Mouse (Mus musculus) testis, adult 2 months (tissue): ENCODE data around the gene Ugt1a10. TPM values are rescaled to one million over a fixed set of nuclear protein-coding genes. Genes with fewer than 3 reads are reported as not detected.

Source experiments
- H3K27ac ChIP-seq: fragments of 200-500 bp; 2 replicates; pipeline ENCODE4 v1.5.1; 2012; ENCODE audit warnings: low read depth, low read length; ENCODE audit not compliant: control insufficient read depth, insufficient read depth
- H3K27me3 ChIP-seq: fragments of 200-500 bp; 2 replicates; pipeline ENCODE4 v1.6.1; 2012; ENCODE audit warnings: mild to moderate bottlenecking, low read length, moderate library complexity; ENCODE audit not compliant: control insufficient read depth, insufficient read depth
- H3K36me3 ChIP-seq: fragments of 200-500 bp; 2 replicates; pipeline ENCODE4 v1.6.1; 2012; ENCODE audit warnings: mild to moderate bottlenecking, low read length; ENCODE audit not compliant: control insufficient read depth, insufficient read depth
- H3K4me1 ChIP-seq: fragments of 200-500 bp; 2 replicates; pipeline ENCODE4 v1.6.1; 2012; ENCODE audit warnings: low read length; ENCODE audit not compliant: control insufficient read depth, insufficient read depth
- H3K4me3 ChIP-seq: fragments of 200-500 bp; 2 replicates; pipeline ENCODE4 v1.5.1; 2012; ENCODE audit warnings: low read depth, mild to moderate bottlenecking, low read length, moderate library complexity, mixed read lengths; ENCODE audit not compliant: control insufficient read depth
- CTCF ChIP-seq: fragments of 200-500 bp; IDR thresholded peaks from 2 replicates; pipeline ENCODE4 v1.5.1; 2012; ENCODE audit warnings: low read depth, mild to moderate bottlenecking, inconsistent platforms, low read length, moderate library complexity; ENCODE audit not compliant: control insufficient read depth, insufficient read depth, insufficient replicate concordance
- POLR2A ChIP-seq: fragments of 200-500 bp; IDR thresholded peaks from 2 replicates; pipeline ENCODE4 v1.6.1; 2012; ENCODE audit warnings: low read depth, mild to moderate bottlenecking, inconsistent platforms, low read length, moderate library complexity; ENCODE audit not compliant: control insufficient read depth
- polyA plus RNA-seq: library from polyadenylated mRNA; depleted of rRNA; stranded (reverse); fragments of >200 nt; gene quantifications from 2 replicates; pipeline ENCODE4 v1.2.3, GENCODE M21; 2012

The Ugt1a10 gene
- polyA plus RNA-seq, 1 experiment = not detected

GRCm38 (mm10) chr1:88250023-88250422 lies 194.8 kb downstream of the Ugt1a10 start:
- Histone ChIP-seq H3K4me1 (no peaks in the 10 kb centered on the region), H3K4me3 (no peak overlapping the region), H3K27ac (no peak overlapping the region), H3K36me3 (no peaks in the 10 kb centered on the region), H3K27me3 (no peaks in the 10 kb centered on the region)
- TF ChIP-seq POLR2A (no peak), CTCF (no peak)

- H3K36me3 ChIP-seq = no peaks in the 10 kb centered on the region
- no peak overlapping the region for H3K27ac ChIP-seq
- no peaks in the 10 kb centered on the region for H3K27me3 ChIP-seq
- no peak overlapping the region for H3K4me3 ChIP-seq
- TF ChIP-seq POLR2A (no peak), CTCF (no peak)
- no peaks in the 10 kb centered on the region for H3K4me1 ChIP-seq
Observed at GRCm38 (mm10) chr1:88253106-88253505, 197.9 kb downstream of the Ugt1a10 start.

GRCm38 (mm10) chr1:88253540-88253939 lies 198.4 kb downstream of the Ugt1a10 start:
- no peak overlapping the region for H3K4me3 ChIP-seq
- no peaks in the 10 kb centered on the region for H3K27me3 ChIP-seq
- no peak overlapping the region for H3K27ac ChIP-seq
- H3K4me1 ChIP-seq = no peaks in the 10 kb centered on the region
- TF ChIP-seq POLR2A (no peak), CTCF (no peak)
- H3K36me3 ChIP-seq = no peaks in the 10 kb centered on the region

- H3K27me3 ChIP-seq = no peaks in the 10 kb centered on the region
- no peak for TF ChIP-seq POLR2A
- no peak for TF ChIP-seq CTCF
- no peaks in the 10 kb centered on the region; the same call in 1 of the 2 replicates for H3K4me1 ChIP-seq
- no peak overlapping the region for H3K4me3 ChIP-seq
- H3K36me3 ChIP-seq = no peaks in the 10 kb centered on the region
- no peak overlapping the region for H3K27ac ChIP-seq
Observed at GRCm38 (mm10) chr1:88254793-88255465, 199.7 kb downstream of the Ugt1a10 start.

- H3K36me3 ChIP-seq = no peaks in the 10 kb centered on the region
- no peak overlapping the region for H3K4me3 ChIP-seq
- no peaks in the 10 kb centered on the region for H3K27me3 ChIP-seq
- H3K27ac ChIP-seq = no peak overlapping the region
- TF ChIP-seq CTCF (no peak), POLR2A (no peak)
- H3K4me1 ChIP-seq = no peaks in the 10 kb centered on the region; the same call in 1 of the 2 replicates
Observed at GRCm38 (mm10) chr1:88255466-88255857, 200.3 kb downstream of the Ugt1a10 start.

- TF ChIP-seq POLR2A (no peak), CTCF (no peak)
Observed at GRCm38 (mm10) chr1:88255989-88256754, 201.0 kb downstream of the Ugt1a10 start.

GRCm38 (mm10) chr1:88256886-88257663 lies 201.9 kb downstream of the Ugt1a10 start:
- TF ChIP-seq POLR2A = no peak
- TF ChIP-seq CTCF = no peak
- Histone ChIP-seq H3K27ac (no peak overlapping the region), H3K36me3 (peaks cover 1% of the 10 kb centered on the region; the same call in 1 of the 2 replicates), H3K27me3 (no peaks in the 10 kb centered on the region), H3K4me3 (no peak overlapping the region), H3K4me1 (no peaks in the 10 kb centered on the region; the same call in 1 of the 2 replicates)

More at GRCm38 (mm10) chr1:88255989-88256754, 201.0 kb downstream of the Ugt1a10 start:
- no peak overlapping the region for H3K27ac ChIP-seq
- H3K27me3 ChIP-seq = no peaks in the 10 kb centered on the region
- no peak overlapping the region for H3K4me3 ChIP-seq
- H3K4me1 ChIP-seq = no peaks in the 10 kb centered on the region; the same call in 1 of the 2 replicates
- peaks cover 1% of the 10 kb centered on the region; the same call in 1 of the 2 replicates for H3K36me3 ChIP-seq

GRCm38 (mm10) chr1:88257681-88258080 lies 202.5 kb downstream of the Ugt1a10 start:
- Histone ChIP-seq H3K27me3 (no peaks in the 10 kb centered on the region), H3K4me3 (no peak overlapping the region), H3K4me1 (no peaks in the 10 kb centered on the region; the same call in 1 of the 2 replicates), H3K27ac (no peak overlapping the region), H3K36me3 (peaks cover 1% of the 10 kb centered on the region; the same call in 1 of the 2 replicates)
- TF ChIP-seq POLR2A (no peak), CTCF (no peak)
